Comparison of ENCODE assay signal across 7 mouse cellular contexts in the genomic region with DNA sequence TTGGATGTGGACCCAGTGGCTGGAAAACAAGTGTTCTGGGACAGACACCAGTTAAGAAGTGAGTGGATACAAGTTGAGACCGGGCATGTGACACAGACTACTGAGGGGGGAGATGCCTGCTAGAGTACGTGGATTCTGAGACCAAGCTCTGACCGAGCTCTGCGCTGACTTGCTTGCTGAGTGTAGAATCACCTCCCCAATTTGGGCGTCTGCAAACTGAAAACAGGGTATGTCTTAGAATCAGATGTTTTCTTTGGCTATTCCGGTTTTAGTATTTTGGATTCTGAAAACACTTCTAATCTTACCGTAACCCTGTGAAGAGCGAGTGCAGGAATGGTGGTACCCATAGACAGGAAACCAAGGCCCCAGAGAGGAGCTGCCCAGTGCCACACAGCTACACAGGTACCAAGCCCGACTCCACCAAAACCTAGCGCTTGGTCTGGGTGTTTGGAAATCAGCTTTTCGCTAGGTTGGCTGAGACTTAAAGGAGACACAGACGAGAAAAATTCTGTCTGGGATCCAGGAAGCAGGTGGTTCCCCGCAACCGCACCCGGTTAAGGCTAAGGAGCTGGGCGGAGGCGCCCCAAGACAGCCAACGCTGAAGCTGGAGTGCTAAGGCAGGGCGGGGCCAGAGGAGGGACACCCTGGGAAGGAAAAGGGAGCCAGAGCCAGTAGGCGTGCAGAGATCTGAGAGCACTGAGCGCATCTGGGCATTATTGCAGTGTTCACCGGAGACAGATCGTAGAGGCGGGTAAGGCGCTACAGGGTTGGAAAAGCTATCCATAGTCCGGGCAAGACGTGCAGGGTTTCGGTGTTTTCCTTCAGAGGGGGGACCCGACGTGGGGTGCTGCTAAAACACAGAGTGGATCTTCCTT. TPM values are rescaled to one million over a fixed set of nuclear protein-coding genes. Genes with fewer than 3 reads are reported as not detected.
A peak's percentile ranks its signal among the peaks of the same experiment; 100 is the strongest.
DNase-seq lines count a peak whose midpoint lies in the region; ATAC-seq and TF ChIP-seq lines count a peak whose summit lies in the region.

No protein-coding gene starts in this region.

- peak; percentile 57; the same call in 1 of the 2 replicates for ATAC-seq in limb, embryonic 14.5 days (ENCODE audit: low FRiP score, low read depth)
- ATAC-seq in midbrain, embryonic 12.5 days (ENCODE audit: low FRiP score, low read depth): no peak
- peak; percentile 85 for ATAC-seq in stomach, embryonic 15.5 days (ENCODE audit: insufficient read depth, low FRiP score, low read depth)

- peak overlapping the region; percentile 58 for H3K4me2 ChIP-seq in limb, embryonic 14.5 days (replicated peaks; ENCODE audit: low read depth, low read length, severe bottlenecking)
- peak overlapping the region; percentile 64 for H3K4me2 ChIP-seq in midbrain, embryonic 12.5 days (replicated peaks)
- peak overlapping the region; percentile 79 for H3K4me2 ChIP-seq in stomach, embryonic 15.5 days

- TF ChIP-seq CTCF in embryonic fibroblast, embryonic 13.5 days (IDR thresholded peaks at IDR 0.05; ENCODE audit: borderline replicate concordance, insufficient read depth, low read length): no peak

- TF ChIP-seq POLR2A in embryonic fibroblast, embryonic 13.5 days (IDR thresholded peaks at IDR 0.05; ENCODE audit: low read depth, low read length): no peak
- no peak for TF ChIP-seq POLR2A in limb, embryonic 14.5 days (IDR thresholded peaks at IDR 0.05; ENCODE audit: borderline replicate concordance, extremely low read depth, insufficient read depth, insufficient read length)

- H3K36me3 ChIP-seq in limb, embryonic 14.5 days (ENCODE audit: control insufficient read depth, insufficient read depth, low read length): no peaks in the 10 kb centered on the region
- no peaks in the 10 kb centered on the region for H3K36me3 ChIP-seq in midbrain, embryonic 12.5 days
- no peaks in the 10 kb centered on the region for H3K36me3 ChIP-seq in stomach, embryonic 15.5 days

- H3K9me3 ChIP-seq in limb, embryonic 14.5 days (ENCODE audit: control insufficient read depth, low read length): no peaks in the 10 kb centered on the region
- no peaks in the 10 kb centered on the region for H3K9me3 ChIP-seq in midbrain, embryonic 12.5 days
- H3K9me3 ChIP-seq in stomach, embryonic 15.5 days: no peaks in the 10 kb centered on the region

- H3K9ac ChIP-seq in limb, embryonic 14.5 days (ENCODE audit: low read depth, low read length, severe bottlenecking): peak overlapping the region; percentile 40; the same call in 1 of the 2 replicates
- H3K9ac ChIP-seq in midbrain, embryonic 12.5 days (replicated peaks): peak overlapping the region; percentile 46; the same call in 1 of the 2 replicates
- H3K9ac ChIP-seq in stomach, embryonic 15.5 days: peak overlapping the region; percentile 36; the same call in 1 of the 2 replicates

- 7% methylated on average over 30 of the region's 30 CpGs for WGBS in limb, embryonic 14.5 days
- 8% methylated on average over 30 of the region's 30 CpGs for WGBS in midbrain, embryonic 12.5 days
- 9% methylated on average over 30 of the region's 30 CpGs for WGBS in stomach, embryonic 15.5 days

- peaks cover 31% of the 10 kb centered on the region for H3K27me3 ChIP-seq in limb, embryonic 14.5 days (ENCODE audit: control insufficient read depth, insufficient read depth, low read length)
- peaks cover 55% of the 10 kb centered on the region for H3K27me3 ChIP-seq in midbrain, embryonic 12.5 days
- 0 out of 2 replicates have a peak, but pooled peaks cover 3% of the 10 kb centered on the region for H3K27me3 ChIP-seq in stomach, embryonic 15.5 days (replicated peaks)

- H3K4me1 ChIP-seq in embryonic fibroblast, embryonic 13.5 days (ENCODE audit: control insufficient read depth, insufficient read depth, low read length): peaks cover 3% of the 10 kb centered on the region; the same call in 1 of the 2 replicates
- H3K4me1 ChIP-seq in limb, embryonic 14.5 days (ENCODE audit: control insufficient read depth, insufficient read depth, low read length): peaks cover 8% of the 10 kb centered on the region
- H3K4me1 ChIP-seq in midbrain, embryonic 12.5 days: peaks cover 13% of the 10 kb centered on the region
- peaks cover 16% of the 10 kb centered on the region; the same call in 1 of the 2 replicates for H3K4me1 ChIP-seq in stomach, embryonic 15.5 days

- no peak overlapping the region for H3K27ac ChIP-seq in embryonic fibroblast, embryonic 13.5 days (ENCODE audit: insufficient read depth, low read length)
- H3K27ac ChIP-seq in limb, embryonic 14.5 days (replicated peaks; ENCODE audit: low read depth, low read length): no peak overlapping the region
- H3K27ac ChIP-seq in midbrain, embryonic 12.5 days (replicated peaks): no peak overlapping the region
- peak overlapping the region; percentile 36; the same call in 1 of the 2 replicates for H3K27ac ChIP-seq in stomach, embryonic 15.5 days

- peak overlapping the region; percentile 23 for H3K4me3 ChIP-seq in embryonic fibroblast, embryonic 13.5 days (ENCODE audit: insufficient read depth, low read length)
- peak overlapping the region; percentile 35 for H3K4me3 ChIP-seq in limb, embryonic 14.5 days (replicated peaks; ENCODE audit: low read length)
- H3K4me3 ChIP-seq in midbrain, embryonic 12.5 days: peak overlapping the region; percentile 34
- H3K4me3 ChIP-seq in stomach, embryonic 15.5 days (replicated peaks): peak overlapping the region; percentile 42

- peak; percentile 54 for DNase-seq in adrenal gland, postnatal 25 days
- peak; percentile 56 for DNase-seq in heart, adult 8-10 months (ENCODE audit: low spot score)
- DNase-seq in kidney, adult 18-20 months: peak; percentile 56
- peak; percentile 58 for DNase-seq in limb, embryonic 14.5 days (ENCODE audit: low spot score)

RNA-seq across cellular contexts. Expression of a gene that starts 2.0 kb away (rescaled TPM):
- 0.85 and 1.3 TPM in 2 replicates for total RNA-seq in adrenal gland, postnatal 25 days (2021)
- not detected in 2 replicates for polyA plus RNA-seq in embryonic fibroblast, embryonic 13.5 days (2011; ENCODE audit: insufficient read length, low read depth, missing spikeins)
- total RNA-seq in heart, adult 8-10 months (2022): 1 to 10 TPM in 1 of 4 experiments, under 1 TPM in 3; 0.28 to 1.5 (median 0.66) TPM
- polyA plus RNA-seq in limb, embryonic 14.5 days (2012; rRNA removed): 17.3 and 21.8 TPM in 2 replicates
- 8.7 and 10.7 TPM in 2 replicates for polyA plus RNA-seq in limb, embryonic 14.5 days (2014; fragmentation: Nextera tagmentation; extraction: Ambion mirVana)
- 1.4 and 1.5 TPM in 2 replicates for polyA plus RNA-seq in midbrain, embryonic 12.5 days (2016; fragmentation: Nextera tagmentation; extraction: Ambion mirVana)
- polyA plus RNA-seq in stomach, embryonic 15.5 days (2015; fragmentation: Nextera tagmentation; extraction: Ambion mirVana): 24.4 and 26.2 TPM in 2 replicates

RNA-seq across cellular contexts. Expression of a gene that starts 19.2 kb away (rescaled TPM):
- 6.1 and 6.2 TPM in 2 replicates for total RNA-seq in adrenal gland, postnatal 25 days (2021)
- 4.2 and 4.7 TPM in 2 replicates for polyA plus RNA-seq in embryonic fibroblast, embryonic 13.5 days (2011; ENCODE audit: insufficient read length, low read depth, missing spikeins)
- total RNA-seq in heart, adult 8-10 months (2022): 1 to 10 TPM; 4.4 to 6.3 (median 5.4) TPM
- polyA plus RNA-seq in limb, embryonic 14.5 days (2012; rRNA removed): 16.3 and 18.3 TPM in 2 replicates
- 23.6 and 25.5 TPM in 2 replicates for polyA plus RNA-seq in limb, embryonic 14.5 days (2014; fragmentation: Nextera tagmentation; extraction: Ambion mirVana)
- polyA plus RNA-seq in midbrain, embryonic 12.5 days (2016; fragmentation: Nextera tagmentation; extraction: Ambion mirVana): 15.7 and 16.9 TPM in 2 replicates
- 18.0 and 21.9 TPM in 2 replicates for polyA plus RNA-seq in stomach, embryonic 15.5 days (2015; fragmentation: Nextera tagmentation; extraction: Ambion mirVana)

RNA-seq across cellular contexts. Expression of a gene that starts 48.9 kb away (rescaled TPM):
- 8.3 and 12.8 TPM in 2 replicates for total RNA-seq in adrenal gland, postnatal 25 days (2021)
- 8.4 and 8.6 TPM in 2 replicates for polyA plus RNA-seq in embryonic fibroblast, embryonic 13.5 days (2011; ENCODE audit: insufficient read length, low read depth, missing spikeins)
- 1 to 10 TPM; 5.5 to 7.9 (median 7.2) TPM for total RNA-seq in heart, adult 8-10 months (2022)
- 4.9 and 5.1 TPM in 2 replicates for polyA plus RNA-seq in limb, embryonic 14.5 days (2012; rRNA removed)
- polyA plus RNA-seq in limb, embryonic 14.5 days (2014; fragmentation: Nextera tagmentation; extraction: Ambion mirVana): 3.2 and 4.1 TPM in 2 replicates
- 11.8 and 14.3 TPM in 2 replicates for polyA plus RNA-seq in midbrain, embryonic 12.5 days (2016; fragmentation: Nextera tagmentation; extraction: Ambion mirVana)
- polyA plus RNA-seq in stomach, embryonic 15.5 days (2015; fragmentation: Nextera tagmentation; extraction: Ambion mirVana): 2.3 and 2.8 TPM in 2 replicates

RNA-seq across cellular contexts. Expression of a gene that starts 56.9 kb away (rescaled TPM):
- 25.6 and 33.6 TPM in 2 replicates for total RNA-seq in adrenal gland, postnatal 25 days (2021)
- polyA plus RNA-seq in embryonic fibroblast, embryonic 13.5 days (2011; ENCODE audit: insufficient read length, low read depth, missing spikeins): 19.6 and 25.6 TPM in 2 replicates
- total RNA-seq in heart, adult 8-10 months (2022): 1 to 10 TPM; 7.5 to 9.4 (median 8.9) TPM
- 40.3 and 51.0 TPM in 2 replicates for polyA plus RNA-seq in limb, embryonic 14.5 days (2012; rRNA removed)
- polyA plus RNA-seq in limb, embryonic 14.5 days (2014; fragmentation: Nextera tagmentation; extraction: Ambion mirVana): 53.5 and 55.6 TPM in 2 replicates
- 78.4 and 86.3 TPM in 2 replicates for polyA plus RNA-seq in midbrain, embryonic 12.5 days (2016; fragmentation: Nextera tagmentation; extraction: Ambion mirVana)
- polyA plus RNA-seq in stomach, embryonic 15.5 days (2015; fragmentation: Nextera tagmentation; extraction: Ambion mirVana): 55.1 and 58.3 TPM in 2 replicates
